Mouse (Mus musculus): Measurements from ENCODE around the gene Tjp1. TPM values are rescaled to one million over a fixed set of nuclear protein-coding genes. Genes with fewer than 3 reads are reported as not detected.

Tjp1 gene
- polyA plus RNA-seq, 1 experiment, result 19.3 TPM

- H3K4me3 ChIP-seq (ENCODE audit: insufficient read depth, poor library complexity, severe bottlenecking), result no peak overlapping the region
- no peak overlapping the region for H3ac ChIP-seq (ENCODE audit: control insufficient read depth, insufficient read length, low read depth)
- H3K79me2 ChIP-seq (ENCODE audit: control insufficient read depth, insufficient read depth), result peaks cover 79% of the 10 kb centered on the region
- no peaks in the 10 kb centered on the region for H3K27me3 ChIP-seq (ENCODE audit: control insufficient read depth, insufficient read depth, insufficient read length)
- TF ChIP-seq CEBPB (IDR thresholded peaks at IDR 0.05; ENCODE audit: low read depth) (peak; percentile 56), MAX (IDR thresholded peaks at IDR 0.05) (no peak)
- peaks cover 76% of the 10 kb centered on the region for H3K79me3 ChIP-seq (ENCODE audit: low read depth)
- H3K36me3 ChIP-seq (ENCODE audit: control insufficient read depth, insufficient read depth), result no peaks in the 10 kb centered on the region
These were observed 160.0 kb downstream of the Tjp1 start for GRCm38 (mm10) chr7:65367386-65368245.

DNA sequence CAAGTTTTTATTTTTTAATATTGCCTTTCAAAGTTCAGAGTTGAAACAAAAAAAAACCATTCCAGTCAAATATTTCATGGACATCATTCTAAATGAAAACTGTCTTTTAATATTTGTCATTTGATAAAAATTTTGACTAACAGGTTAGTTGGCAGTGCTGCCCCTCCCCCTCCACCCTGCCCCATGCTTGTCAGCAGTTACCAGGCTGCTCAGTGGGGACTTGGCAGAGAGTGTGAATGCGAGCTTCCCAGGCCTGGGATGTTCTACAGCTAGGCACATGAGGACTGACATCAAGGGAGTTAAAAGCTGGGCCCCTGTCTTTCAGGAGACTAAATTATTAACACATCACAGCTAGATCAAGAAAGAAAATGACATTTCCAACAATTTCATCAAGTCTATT is 161.4 kb downstream of the Tjp1 start:
- TF ChIP-seq MYOG (IDR thresholded peaks at IDR 0.05; ENCODE audit: control insufficient read depth, extremely low read depth, insufficient read length) (no peak), CEBPB (IDR thresholded peaks at IDR 0.05; ENCODE audit: low read depth) (no peak), MAX (IDR thresholded peaks at IDR 0.05) (no peak), USF1 (IDR thresholded peaks at IDR 0.05; ENCODE audit: low read depth) (no peak), FOSL1 (IDR thresholded peaks at IDR 0.05; ENCODE audit: insufficient read depth, low read length, poor library complexity, severe bottlenecking) (no peak), CTCF (IDR thresholded peaks at IDR 0.05; ENCODE audit: control insufficient read depth, insufficient read depth, insufficient read length) (no peak), MYOD1 (IDR thresholded peaks at IDR 0.05; ENCODE audit: control insufficient read depth, insufficient read length, low read depth) (no peak)
- Histone ChIP-seq H3K4me3 (ENCODE audit: insufficient read depth, poor library complexity, severe bottlenecking) (no peak overlapping the region), H3ac (ENCODE audit: control insufficient read depth, insufficient read length, low read depth) (no peak overlapping the region), H3K79me2 (ENCODE audit: control insufficient read depth, insufficient read depth) (peaks cover 94% of the 10 kb centered on the region), H3K36me3 (ENCODE audit: control insufficient read depth, insufficient read depth) (no peaks in the 10 kb centered on the region), H3K79me3 (ENCODE audit: low read depth) (peaks cover 89% of the 10 kb centered on the region), H3K27me3 (ENCODE audit: control insufficient read depth, insufficient read depth, insufficient read length) (no peaks in the 10 kb centered on the region)

GRCm38 (mm10) chr7:65365560-65365959 is 162.0 kb downstream of the Tjp1 start:
- TF ChIP-seq CTCF (IDR thresholded peaks at IDR 0.05; ENCODE audit: control insufficient read depth, insufficient read depth, insufficient read length) (no peak), MAX (IDR thresholded peaks at IDR 0.05) (no peak), CEBPB (IDR thresholded peaks at IDR 0.05; ENCODE audit: low read depth) (no peak), MYOD1 (IDR thresholded peaks at IDR 0.05; ENCODE audit: control insufficient read depth, insufficient read length, low read depth) (no peak), FOSL1 (IDR thresholded peaks at IDR 0.05; ENCODE audit: insufficient read depth, low read length, poor library complexity, severe bottlenecking) (no peak), MYOG (IDR thresholded peaks at IDR 0.05; ENCODE audit: control insufficient read depth, extremely low read depth, insufficient read length) (no peak), USF1 (IDR thresholded peaks at IDR 0.05; ENCODE audit: low read depth) (no peak)
- no peaks in the 10 kb centered on the region for H3K27me3 ChIP-seq (ENCODE audit: control insufficient read depth, insufficient read depth, insufficient read length)
- peaks cover 93% of the 10 kb centered on the region for H3K79me3 ChIP-seq (ENCODE audit: low read depth)
- H3K4me3 ChIP-seq (ENCODE audit: insufficient read depth, poor library complexity, severe bottlenecking), result no peak overlapping the region
- no peaks in the 10 kb centered on the region for H3K36me3 ChIP-seq (ENCODE audit: control insufficient read depth, insufficient read depth)
- peaks cover 100% of the 10 kb centered on the region for H3K79me2 ChIP-seq (ENCODE audit: control insufficient read depth, insufficient read depth)
- H3ac ChIP-seq (ENCODE audit: control insufficient read depth, insufficient read length, low read depth), result no peak overlapping the region

GRCm38 (mm10) chr7:65360278-65360677 is 167.3 kb downstream of the Tjp1 start:
- H3K4me3 ChIP-seq (ENCODE audit: insufficient read depth, poor library complexity, severe bottlenecking), result no peak overlapping the region
- no peak for TF ChIP-seq MYOD1 (IDR thresholded peaks at IDR 0.05; ENCODE audit: control insufficient read depth, insufficient read length, low read depth)

DNA sequence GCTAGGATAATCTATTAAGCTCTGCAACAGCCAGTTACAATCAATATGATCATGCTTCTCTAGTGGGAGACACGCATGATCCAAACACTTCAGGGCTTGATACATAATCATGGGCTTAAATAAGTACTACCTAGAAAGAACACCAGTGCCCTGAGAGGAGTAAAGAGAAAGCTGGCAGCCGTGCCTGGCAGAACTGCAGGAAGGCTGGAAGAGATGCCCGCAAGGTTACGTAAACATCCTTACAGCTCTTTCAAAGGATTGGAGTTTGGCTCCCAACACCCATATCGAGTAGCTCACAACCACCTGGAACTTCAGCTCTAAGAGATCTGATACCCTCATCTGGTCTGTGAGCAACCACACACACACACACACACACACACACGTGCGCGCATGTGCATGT is 167.8 kb downstream of the Tjp1 start:
- no peak overlapping the region for H3ac ChIP-seq (ENCODE audit: control insufficient read depth, insufficient read length, low read depth)
- H3K36me3 ChIP-seq (ENCODE audit: control insufficient read depth, insufficient read depth), result no peaks in the 10 kb centered on the region
- H3K79me2 ChIP-seq (ENCODE audit: control insufficient read depth, insufficient read depth), result peaks cover 100% of the 10 kb centered on the region
- no peaks in the 10 kb centered on the region for H3K27me3 ChIP-seq (ENCODE audit: control insufficient read depth, insufficient read depth, insufficient read length)
- TF ChIP-seq CTCF (IDR thresholded peaks at IDR 0.05; ENCODE audit: control insufficient read depth, insufficient read depth, insufficient read length), result no peak
- no peak for TF ChIP-seq MAX (IDR thresholded peaks at IDR 0.05)
- H3K4me3 ChIP-seq (ENCODE audit: insufficient read depth, poor library complexity, severe bottlenecking), result no peak overlapping the region
- H3K79me3 ChIP-seq (ENCODE audit: low read depth), result peaks cover 89% of the 10 kb centered on the region

More at GRCm38 (mm10) chr7:65360278-65360677, 167.3 kb downstream of the Tjp1 start:
- peaks cover 100% of the 10 kb centered on the region for H3K79me2 ChIP-seq (ENCODE audit: control insufficient read depth, insufficient read depth)
- H3K27me3 ChIP-seq (ENCODE audit: control insufficient read depth, insufficient read depth, insufficient read length), result no peaks in the 10 kb centered on the region
- peaks cover 90% of the 10 kb centered on the region for H3K79me3 ChIP-seq (ENCODE audit: low read depth)
- H3K36me3 ChIP-seq (ENCODE audit: control insufficient read depth, insufficient read depth), result no peaks in the 10 kb centered on the region
- no peak overlapping the region for H3ac ChIP-seq (ENCODE audit: control insufficient read depth, insufficient read length, low read depth)

- TF ChIP-seq MYOD1 (IDR thresholded peaks at IDR 0.05; ENCODE audit: control insufficient read depth, insufficient read length, low read depth) (no peak), USF1 (IDR thresholded peaks at IDR 0.05; ENCODE audit: low read depth) (no peak), CEBPB (IDR thresholded peaks at IDR 0.05; ENCODE audit: low read depth) (no peak), MYOG (IDR thresholded peaks at IDR 0.05; ENCODE audit: control insufficient read depth, extremely low read depth, insufficient read length) (no peak), CTCF (IDR thresholded peaks at IDR 0.05; ENCODE audit: control insufficient read depth, insufficient read depth, insufficient read length) (no peak), MAX (IDR thresholded peaks at IDR 0.05) (no peak), FOSL1 (IDR thresholded peaks at IDR 0.05; ENCODE audit: insufficient read depth, low read length, poor library complexity, severe bottlenecking) (no peak)
- Histone ChIP-seq H3K79me2 (ENCODE audit: control insufficient read depth, insufficient read depth) (peaks cover 99% of the 10 kb centered on the region), H3K27me3 (ENCODE audit: control insufficient read depth, insufficient read depth, insufficient read length) (no peaks in the 10 kb centered on the region), H3K4me3 (ENCODE audit: insufficient read depth, poor library complexity, severe bottlenecking) (no peak overlapping the region), H3K79me3 (ENCODE audit: low read depth) (peaks cover 79% of the 10 kb centered on the region), H3ac (ENCODE audit: control insufficient read depth, insufficient read length, low read depth) (no peak overlapping the region), H3K36me3 (ENCODE audit: control insufficient read depth, insufficient read depth) (peaks cover 15% of the 10 kb centered on the region)
These were observed 170.0 kb downstream of the Tjp1 start for GRCm38 (mm10) chr7:65357538-65357937.
